Mouse (Mus musculus) c-Kit-positive CD71-positive TER-119-negative erythroid progenitor cells, embryonic 14.5 days (primary cell): ENCODE results near the gene Pitpnc1.

ENCODE experiments used
- DNase-seq: peaks from one replicate; pipeline ENCODE4 v3.0.0-alpha.2; 2013; ENCODE audit warnings: low read depth

Pitpnc1 gene

GRCm38 (mm10) chr11:107325739-107326725 lies 144.5 kb downstream of the Pitpnc1 start:
- DNase-seq, result no peak

DNA sequence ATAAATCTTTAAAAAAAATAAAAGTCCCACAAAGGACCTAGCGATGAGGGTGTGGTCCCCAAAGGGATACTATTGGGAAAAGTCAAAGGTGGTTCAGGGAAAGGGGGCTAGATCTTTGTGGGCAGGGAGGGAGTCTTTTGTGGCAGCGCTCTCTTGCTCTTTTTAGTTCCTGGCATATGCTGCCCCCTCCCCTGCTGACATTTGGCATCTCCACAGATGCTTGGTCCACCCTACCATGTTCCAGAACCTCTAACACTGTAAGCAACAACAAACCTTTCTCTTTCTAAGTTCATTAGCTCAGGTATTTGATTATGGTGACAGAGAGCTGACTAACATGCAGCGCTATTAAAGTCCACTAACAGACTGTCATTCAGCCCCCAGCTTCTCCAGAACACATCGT lies 145.3 kb downstream of the Pitpnc1 start:
- DNase-seq, result no peak

DNA sequence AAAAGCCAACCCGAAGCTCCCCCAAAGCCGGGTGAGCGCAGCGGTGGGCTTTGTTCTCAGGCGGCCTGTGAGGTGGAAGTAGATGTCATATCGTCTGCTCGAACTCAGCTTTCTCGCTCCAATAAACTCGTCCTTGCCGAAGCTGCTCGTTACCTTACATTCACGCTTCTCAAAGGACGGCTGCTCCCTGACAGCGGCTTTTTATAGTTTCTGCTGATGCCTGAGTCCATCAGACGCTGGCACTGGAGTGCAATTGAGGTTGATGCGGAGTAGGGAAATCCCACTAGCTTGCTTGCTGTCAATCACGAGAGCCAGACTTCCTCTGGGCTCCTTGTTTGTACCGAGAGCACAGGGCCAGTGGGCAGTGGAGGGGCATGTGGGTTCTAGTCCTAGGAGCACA lies 147.3 kb downstream of the Pitpnc1 start:
- DNase-seq, result no peak

DNA sequence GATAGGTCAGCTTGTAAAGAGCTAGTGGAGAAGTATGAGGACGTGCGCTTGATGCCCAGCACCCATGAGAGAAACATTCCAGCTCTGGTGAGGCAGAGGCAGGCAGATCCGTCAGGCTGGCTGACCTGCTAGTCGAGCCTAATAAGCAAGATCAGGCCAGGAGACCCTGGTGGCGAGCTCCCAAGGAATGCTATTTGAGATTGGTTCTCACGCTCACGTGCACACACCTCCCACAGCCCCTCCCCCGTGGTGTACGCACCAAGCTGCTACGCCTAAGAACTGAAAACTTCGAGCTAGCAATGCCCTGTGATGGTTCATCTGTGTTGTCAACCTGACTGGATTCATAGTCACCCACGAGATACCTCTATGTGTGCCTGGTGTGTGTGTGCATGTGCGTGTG lies 148.3 kb downstream of the Pitpnc1 start:
- DNase-seq, result no peak

DNA sequence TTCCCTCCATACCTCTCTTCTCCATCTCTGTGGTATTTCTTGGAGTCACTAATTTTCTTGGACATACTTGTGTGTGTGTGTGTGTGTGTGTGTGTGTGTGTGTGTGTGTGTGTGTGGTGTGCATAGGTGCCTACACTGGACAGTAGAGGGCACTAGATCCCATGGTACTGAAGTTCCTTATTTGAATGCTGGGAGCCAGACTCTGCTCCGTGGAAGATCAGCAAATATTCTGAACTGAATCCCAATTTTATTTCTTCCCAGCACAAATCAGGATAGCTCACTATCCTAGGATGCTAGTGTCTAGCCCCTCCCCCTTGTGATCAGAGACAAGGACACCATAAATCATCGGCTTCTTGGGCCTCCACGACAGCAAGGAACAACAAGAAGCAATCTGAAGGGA lies 148.7 kb downstream of the Pitpnc1 start:
- DNase-seq, result no peak

- no peak for DNase-seq
Measured at GRCm38 (mm10) chr11:107319861-107320260, 150.6 kb downstream of the Pitpnc1 start.

- DNase-seq, result no peak
Measured at GRCm38 (mm10) chr11:107317653-107318281, 152.7 kb downstream of the Pitpnc1 start.

DNA sequence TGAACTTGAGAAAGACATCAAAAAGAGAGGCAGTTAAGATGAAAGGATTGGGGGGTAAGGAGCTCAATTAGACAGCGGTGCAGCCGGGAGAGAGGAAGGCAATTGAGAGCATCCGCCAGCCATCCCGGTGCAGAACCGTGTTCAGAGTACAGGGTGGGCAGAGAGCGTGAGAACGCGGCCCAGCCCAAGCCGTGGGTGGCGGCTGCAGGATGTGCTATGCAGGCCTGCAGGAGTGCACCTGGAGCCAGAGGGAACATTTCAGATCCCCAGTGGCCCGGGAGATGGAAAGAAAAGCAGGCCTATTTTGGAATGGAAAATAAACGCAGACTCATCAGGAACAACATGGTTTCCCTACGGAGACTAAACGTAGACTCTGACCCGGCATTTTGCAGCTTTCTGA lies 155.0 kb downstream of the Pitpnc1 start:
- DNase-seq, result no peak

DNA sequence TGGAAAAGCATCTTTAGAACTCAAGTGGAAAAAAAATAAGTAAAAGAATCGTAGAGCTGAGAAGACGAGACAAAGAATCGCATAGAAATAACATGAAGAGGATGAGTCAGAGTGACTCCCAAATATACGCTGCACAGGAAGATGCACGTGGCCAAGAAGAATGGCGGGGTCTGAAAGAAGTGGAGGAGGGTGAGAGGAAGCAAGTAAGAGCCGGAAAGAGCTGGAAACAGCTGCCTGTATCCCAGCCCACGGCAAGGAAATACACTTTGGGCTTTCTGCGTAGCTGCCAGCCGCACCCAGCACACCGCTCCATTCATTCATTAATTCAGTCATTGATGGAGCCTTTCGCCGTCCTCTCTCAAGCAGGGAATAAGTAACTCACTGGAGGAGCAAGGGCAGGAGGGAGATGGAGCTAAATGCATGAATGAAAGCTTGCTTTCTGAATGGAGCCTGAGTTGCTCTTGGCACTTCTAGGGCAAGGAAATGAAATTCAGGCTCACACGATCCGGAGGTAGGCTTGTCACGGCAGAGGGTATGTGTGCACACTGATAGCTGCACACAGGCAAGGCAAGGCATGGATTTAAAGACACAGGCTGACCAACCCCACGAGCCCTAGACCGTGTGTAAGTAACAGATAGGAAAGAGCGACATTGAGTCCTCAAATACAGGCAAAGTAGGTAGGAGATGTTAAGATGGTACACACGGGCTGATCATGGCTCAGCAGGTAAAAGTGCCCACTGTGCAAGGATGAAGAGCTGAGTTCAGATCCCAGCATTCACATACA lies 160.0 kb downstream of the Pitpnc1 start:
- no peak for DNase-seq

DNA sequence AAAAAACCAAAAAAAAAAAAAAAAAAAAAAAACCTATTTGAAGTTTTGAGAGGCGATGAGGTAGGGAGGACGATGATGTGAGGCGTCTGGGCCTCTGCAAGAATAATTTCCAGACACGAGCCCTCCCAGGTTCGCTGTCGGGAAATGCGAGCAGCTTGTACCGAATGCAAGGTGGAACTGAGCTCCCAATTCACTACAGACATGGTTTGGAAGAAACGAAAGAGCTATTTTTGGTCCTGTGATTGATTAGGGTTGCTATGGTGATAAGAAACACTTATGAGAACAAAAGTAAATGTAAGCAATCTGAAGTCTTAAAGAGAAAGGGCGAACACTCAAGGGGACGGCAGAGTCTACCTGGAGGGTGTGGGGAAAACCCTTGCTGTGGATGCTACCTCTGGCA lies 164.3 kb downstream of the Pitpnc1 start:
- DNase-seq, result no peak

- no peak for DNase-seq
Measured at GRCm38 (mm10) chr11:107302141-107302540, 168.4 kb downstream of the Pitpnc1 start.

DNA sequence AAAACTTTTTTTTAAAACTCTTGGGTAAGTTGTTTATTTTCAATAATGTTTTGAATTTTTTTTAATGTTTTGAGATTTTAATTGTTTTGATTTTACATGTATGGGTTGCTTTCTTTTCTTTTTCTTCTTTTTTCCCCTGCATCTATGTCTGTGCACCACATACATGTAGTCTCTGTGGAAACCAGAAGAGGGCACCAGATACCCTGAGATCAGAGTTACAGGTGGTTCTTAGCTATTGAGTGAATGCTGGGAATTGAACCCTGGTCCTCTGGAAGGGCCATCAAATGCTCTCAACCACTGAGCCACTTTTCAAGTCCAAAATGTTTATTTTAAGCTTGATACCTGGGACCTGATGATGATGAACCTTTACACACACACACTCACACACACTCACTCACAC lies 170.3 kb downstream of the Pitpnc1 start:
- no peak for DNase-seq

DNA sequence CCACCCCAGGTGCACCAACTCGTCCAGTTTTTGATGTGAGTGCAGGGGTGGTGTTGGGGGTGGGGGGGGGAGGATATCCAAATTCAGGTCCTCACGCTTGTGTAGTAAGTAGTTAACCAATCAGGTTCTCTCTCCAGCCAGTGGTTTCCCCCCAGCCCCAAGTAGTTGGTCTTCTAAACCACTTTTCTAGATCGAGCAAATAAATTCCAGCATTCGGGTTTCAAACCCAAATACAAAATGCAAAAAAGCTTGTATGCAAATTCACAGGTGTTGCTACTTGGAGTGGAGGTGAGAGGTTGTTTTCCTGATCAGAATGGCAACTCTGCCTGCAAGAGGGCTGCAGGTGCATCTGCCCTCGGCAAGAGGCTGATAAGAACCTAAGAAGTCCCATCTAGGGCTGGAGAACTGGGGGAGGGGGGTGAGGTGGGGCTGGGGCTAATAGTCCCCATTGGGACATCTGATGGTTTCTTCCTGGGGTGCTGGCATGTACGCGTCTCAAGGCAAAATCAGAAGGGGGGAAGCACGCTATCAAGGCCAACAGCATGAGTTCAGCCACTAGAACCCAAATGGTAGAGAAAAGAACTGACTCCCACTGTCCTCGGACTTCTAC lies 170.9 kb downstream of the Pitpnc1 start:
- DNase-seq, result no peak

DNA sequence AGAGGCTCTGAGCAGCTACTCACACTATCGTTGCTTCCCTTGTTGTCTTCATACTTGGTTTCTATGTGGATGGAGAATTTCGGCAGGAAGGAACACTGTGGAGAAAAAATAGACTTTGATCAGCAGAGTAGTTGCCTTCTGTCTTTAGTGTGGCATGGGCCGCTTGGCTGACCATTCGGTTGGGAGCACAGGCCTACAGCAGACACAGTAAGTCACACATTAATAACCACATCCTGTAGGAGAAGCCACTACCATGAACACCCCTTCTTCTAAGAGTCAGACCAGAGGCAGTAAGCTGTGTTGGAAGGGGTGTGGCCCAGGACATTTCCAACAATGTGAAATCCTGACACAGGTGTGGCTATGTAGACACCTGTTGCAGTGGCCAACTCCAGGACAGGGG lies 174.3 kb downstream of the Pitpnc1 start:
- DNase-seq, result no peak

DNA sequence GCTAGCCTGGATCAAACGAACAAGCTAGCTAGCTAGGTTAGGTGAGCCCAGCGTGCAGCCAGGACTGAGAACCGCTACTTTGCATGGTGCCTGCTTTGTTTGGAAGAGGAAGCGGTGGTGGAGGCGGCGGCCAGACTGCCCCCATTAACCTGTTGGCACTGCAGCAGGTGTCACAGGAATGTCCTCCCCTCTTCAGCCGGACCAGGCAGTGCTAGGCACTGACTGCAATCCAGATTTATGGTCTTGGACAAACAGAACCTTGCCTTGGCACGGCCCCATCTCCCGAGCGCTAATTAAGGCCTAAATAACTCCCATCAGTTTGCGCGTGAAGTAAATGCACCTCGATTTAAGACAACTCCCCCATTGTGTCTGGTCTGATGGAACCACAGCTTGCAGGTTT lies 178.5 kb downstream of the Pitpnc1 start:
- no peak for DNase-seq

DNA sequence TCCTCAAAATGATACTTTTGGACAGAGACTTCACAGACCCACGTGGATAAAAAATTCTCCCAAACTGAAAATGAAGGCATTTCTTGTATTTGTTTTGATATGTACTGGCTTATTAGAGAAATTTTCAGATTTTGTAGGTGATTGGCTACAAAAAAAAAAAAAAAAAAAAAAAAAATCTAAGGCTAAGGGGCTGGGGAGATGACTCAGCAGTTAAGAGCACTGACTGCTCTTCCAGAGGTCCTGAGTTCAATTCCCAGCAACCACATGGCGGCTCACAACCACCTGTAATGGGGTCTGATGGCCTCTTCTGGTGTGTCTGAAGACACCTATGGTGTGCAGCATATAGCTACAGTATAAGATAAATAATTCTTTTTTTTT lies 182.3 kb downstream of the Pitpnc1 start:
- no peak for DNase-seq

GRCm38 (mm10) chr11:107287215-107288185 lies 183.0 kb downstream of the Pitpnc1 start:
- no peak for DNase-seq

DNA sequence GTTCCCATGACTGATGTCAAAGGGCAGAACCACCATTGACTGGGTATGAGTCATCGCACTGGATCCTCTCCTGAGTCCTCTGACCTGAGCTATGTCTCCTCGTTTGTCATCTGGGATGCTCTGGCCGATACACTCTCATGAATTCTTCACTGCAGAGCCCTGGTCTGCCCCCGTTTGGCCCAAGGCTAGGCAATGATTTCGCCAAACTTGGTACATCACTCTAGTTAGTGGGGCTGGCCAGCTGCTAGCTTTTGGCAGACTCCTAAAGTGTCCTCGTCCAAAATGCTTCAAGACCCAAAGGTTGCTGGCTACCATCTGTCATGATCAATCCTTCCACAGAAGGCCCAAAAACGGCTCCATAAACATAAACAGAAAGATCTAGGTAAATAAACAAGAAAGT lies 184.8 kb downstream of the Pitpnc1 start:
- no peak for DNase-seq

DNA sequence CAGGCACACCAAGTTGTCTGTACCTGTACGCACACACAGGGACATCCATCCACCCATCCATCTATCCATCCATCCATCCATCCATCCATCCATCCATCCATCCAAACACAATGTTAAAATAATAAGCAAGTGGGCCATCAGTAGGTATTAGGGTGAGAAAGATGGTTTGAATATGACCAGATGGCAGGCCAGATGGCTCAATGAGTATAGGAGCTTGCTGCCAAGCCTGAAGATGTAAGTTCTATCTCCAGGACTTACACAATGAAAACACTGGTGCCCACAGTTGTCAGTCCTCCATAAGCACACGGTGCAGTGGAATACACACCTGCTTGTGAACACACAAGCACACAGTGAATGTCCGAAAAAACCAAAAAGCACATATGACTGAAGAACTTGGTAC lies 186.9 kb downstream of the Pitpnc1 start:
- DNase-seq, result no peak

DNA sequence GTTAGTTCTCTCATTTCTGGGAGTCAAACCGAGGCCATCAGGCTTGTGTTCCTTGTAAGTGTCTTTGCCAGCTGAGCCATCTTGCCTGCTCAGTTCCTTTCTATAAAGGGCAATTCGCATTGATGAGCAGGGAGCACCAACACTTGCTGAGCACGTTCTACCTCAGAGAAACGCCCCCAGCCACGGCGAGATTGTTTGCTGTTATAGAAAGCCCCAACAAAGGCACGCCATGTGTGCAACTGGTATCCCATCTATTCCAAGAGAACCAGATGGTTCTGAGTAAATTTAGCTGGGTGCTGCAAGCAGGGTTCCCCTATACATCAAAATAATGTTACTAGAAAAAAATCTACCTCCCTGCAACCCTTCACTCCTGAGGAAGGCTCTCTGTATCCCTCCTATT lies 188.0 kb downstream of the Pitpnc1 start:
- no peak for DNase-seq

- no peak for DNase-seq
Measured at GRCm38 (mm10) chr11:107279258-107279657, 191.2 kb downstream of the Pitpnc1 start.
